Mouse (Mus musculus) CD4-positive, CD25-positive, alpha-beta regulatory T cell, adult 2 months (primary cell): ENCODE data around the gene Tanc1.
A peak's percentile ranks its signal among the peaks of the same experiment; 100 is the strongest.
"Not testable (repeated sequence)": the region's sequence is repeated elsewhere in the genome, so short reads cannot be mapped to it uniquely, and the experiment has no call there.

Experiments used
- DNase-seq: peaks from one replicate; pipeline ENCODE4 v3.0.0-alpha.2; 2012; ENCODE audit warnings: low read depth, low spot score

Gene Tanc1

DNA sequence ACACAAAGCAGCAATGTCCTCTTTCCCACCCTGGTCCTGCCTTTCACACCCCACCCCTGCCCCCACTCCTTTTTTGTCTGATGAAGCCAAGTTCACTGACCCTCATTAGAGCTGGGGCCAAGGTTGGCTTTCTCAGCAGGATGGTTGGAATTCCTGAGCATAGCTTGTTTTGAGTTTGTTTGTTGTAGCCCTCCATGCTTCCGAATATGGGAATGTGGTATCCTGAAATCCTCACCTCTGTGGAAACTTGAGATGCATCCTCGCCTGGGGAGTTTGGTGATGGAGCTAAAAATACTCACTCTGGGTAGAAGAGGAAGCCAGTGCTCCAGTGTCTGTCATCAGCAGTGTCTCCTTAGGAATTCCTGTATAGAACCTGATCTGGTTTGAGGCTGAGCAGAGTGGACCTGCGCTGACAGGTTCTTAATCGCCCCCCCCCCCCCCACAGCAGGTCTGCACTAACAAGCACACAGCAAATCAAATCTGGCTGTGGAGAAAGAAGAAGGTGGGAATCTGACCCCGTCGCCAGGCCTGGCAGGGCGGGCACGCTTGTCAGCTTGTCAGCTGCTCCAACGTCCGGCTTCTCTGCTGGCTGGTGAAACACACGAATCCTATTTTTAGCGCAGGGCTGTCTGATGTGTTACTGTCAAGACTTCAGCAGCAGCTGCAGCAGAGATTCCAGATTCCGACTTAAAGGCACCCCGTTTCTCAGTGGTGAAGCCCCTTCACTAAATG, 217.1 kb downstream of the Tanc1 start:
- DNase-seq = no peak

DNA sequence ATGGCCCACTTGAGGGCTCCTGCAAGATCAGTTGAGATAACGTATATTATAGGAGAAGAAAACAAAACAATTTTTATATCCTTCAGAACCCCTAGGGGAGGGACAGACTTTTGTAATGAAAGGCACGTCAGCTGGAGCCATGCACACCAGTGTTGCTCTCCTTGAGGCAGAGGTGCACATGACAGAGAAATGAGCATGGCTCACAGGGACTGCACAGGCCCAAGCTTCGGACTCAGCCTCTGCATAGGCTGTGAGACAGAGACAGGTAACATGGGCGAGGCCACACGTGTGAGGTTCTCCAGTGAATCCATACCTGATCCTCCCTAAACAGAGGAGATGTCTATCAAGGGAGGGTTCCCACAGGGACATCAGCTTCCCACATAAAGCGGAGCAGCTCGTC, 217.9 kb downstream of the Tanc1 start:
- DNase-seq = no peak

DNA sequence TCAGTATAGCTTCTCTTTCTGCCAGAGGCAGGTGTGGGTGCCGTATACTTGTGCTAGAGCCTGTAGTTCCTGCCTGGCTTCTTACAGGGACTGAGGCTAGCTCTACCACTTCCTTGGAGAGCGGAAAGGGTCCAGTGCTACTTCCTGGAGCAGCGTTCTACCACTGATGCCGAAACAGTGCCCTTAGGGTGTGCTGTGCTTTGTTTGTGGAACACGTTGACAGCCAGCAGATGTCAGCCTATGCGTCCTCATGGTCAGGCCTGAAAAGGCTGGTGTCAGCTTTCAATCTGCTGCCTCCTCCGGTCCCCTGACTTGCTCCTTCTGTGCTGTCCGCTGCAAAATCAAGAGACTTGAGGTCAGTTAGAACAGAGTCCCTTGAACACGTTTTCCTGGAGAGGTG, 218.3 kb downstream of the Tanc1 start:
- DNase-seq = no peak

DNA sequence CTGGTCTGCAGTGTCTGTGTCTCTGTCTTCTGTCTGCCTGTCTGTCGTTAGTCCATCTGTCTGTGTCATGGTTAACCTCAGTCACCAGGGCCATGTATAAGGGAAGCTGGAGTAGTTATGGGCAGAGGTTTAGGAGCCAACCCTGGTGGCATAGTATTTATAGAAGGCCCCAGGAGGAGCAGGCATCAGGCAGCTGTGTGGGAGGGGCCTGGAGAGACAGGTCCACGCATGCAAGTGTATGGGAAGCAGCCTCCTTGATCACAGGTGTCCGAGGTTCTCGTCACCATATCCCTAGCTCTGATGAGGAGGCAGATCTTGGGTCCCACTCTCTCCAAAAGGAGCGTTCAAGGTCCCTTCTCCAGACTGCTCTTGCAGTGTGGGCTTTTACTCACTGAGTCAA, 219.1 kb downstream of the Tanc1 start:
- no peak for DNase-seq

DNA sequence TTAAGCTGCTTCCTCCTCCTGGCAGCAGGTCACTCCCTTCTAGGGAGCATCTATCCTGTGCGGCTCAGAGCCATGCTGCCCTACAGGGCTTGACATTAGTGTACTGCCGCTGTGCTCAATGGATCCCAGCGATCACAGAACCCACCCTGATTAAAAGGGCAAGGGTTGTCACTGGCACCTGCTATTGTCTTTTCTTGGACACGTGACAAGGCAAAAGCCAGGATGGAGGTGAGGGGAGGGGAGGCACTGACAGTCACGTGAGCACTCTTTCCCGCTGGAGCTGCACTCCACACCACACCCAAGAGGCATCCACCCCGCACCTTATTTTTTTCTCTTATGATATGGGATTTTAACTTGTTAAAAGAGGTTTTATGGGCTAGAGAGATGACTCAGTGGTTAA, 220.0 kb downstream of the Tanc1 start:
- no peak for DNase-seq

DNA sequence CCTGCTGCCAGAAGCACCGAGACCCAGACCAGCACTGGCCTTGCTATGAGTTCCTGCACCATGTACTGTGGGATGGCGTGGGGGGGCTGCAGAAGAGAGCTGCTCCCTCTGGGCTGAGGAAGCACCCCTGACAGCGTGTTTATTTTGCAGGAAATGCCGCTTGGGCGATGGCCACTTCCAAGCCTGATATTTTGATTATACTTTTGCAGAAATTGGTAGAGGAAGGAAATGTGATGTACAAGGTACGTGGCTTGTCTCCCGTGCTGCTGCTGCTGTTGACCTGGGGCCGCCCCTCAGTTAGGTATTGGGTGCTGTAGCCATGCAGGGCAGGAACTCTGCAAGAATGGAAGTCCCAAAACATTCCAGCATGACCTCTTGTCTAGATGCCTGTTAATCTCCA, 227.0 kb downstream of the Tanc1 start:
- no peak for DNase-seq

DNA sequence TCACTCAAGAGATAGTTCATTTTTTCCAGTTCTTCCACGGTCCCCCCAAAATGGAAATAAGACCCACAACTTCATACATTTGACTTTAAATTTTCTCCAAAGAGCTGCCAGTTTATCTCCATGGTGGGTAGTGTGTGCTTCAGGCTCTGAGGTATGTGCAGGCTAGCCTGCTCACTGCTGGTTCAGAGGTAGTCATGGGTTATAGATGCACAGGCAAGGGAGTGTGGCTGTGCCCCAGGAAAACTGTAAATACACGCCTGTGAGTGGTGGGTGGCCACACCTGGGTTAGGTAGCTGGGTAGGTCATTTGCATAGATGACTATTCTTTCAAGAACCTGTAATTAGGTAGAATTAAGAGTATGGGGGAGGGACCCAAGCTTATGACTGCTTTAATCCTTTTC, 227.9 kb downstream of the Tanc1 start:
- no peak for DNase-seq

DNA sequence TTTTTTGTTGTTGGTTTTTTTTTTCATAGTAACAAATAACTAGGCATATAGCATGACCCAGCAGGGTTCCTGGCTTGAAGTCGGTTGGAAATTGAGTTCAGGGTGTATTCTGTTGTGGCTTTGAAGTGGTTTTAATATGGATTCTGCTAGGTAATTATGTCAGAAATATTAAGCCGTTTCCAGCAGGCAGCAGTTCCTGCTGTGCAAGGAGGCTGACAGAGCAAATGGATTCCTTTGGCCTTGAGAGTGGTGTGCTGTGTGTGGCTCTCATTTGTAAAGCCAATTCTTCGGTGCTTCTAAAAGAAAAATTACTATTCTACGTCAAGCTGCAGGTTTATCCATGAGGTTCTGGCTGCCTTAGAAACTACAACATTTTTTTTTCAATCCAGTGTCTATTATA, 228.3 kb downstream of the Tanc1 start:
- DNase-seq = no peak

DNA sequence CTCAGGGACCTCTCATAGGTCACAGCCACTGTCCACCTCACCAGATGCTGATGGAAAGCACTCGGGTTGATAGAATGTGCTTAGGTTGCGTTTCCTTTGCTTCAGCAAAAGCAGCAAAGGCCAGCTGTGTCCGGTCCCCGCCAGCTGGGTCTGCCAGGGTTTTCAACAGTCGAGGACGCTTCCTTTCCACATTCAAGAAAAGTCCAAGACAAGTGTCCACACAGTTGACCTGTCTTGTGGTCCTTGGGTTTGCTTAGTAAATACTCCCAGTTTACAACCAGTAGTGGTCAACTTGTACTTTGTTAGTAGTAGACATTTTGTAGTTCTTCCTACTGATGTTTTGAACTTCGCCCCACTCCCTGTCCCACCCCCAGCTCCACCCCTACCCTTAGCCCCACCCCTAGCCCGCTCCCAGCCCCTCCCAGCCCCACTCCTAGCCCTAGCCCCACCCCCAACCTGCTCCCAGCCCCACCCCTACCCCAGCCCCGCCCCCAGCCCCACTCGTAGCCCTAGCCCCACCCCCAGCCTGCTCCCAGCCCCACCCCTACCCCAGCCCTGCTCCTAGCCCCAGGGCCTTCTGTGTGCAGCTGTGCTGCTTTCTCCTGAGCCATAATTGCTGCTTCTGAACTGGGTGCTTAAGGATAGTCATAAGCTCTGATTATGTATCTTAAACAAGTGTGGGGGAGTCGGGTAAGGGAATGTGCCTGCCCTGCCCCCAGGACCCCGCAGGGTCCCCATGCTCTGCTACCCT, 229.5 kb downstream of the Tanc1 start:
- peak; percentile 6 for DNase-seq

DNA sequence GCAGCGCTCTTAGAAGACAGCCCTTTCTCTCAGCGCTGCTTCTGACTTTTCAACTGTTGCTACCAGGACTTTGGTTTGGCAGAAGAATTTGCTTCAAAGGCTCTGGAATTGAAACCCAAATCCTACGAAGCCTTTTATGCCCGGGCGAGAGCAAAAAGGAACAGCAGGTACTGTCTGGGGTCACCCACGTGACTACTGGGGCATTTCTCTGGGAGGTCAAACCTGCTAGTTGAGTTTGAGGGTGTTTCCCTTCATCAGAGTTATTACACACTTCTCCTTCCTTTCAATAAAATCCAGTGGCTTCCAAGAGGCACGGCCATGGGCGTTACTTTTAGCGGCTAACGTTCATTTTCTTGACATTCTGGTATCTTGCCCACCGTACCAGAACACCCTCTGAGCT, 230.1 kb downstream of the Tanc1 start:
- DNase-seq = no peak

DNA sequence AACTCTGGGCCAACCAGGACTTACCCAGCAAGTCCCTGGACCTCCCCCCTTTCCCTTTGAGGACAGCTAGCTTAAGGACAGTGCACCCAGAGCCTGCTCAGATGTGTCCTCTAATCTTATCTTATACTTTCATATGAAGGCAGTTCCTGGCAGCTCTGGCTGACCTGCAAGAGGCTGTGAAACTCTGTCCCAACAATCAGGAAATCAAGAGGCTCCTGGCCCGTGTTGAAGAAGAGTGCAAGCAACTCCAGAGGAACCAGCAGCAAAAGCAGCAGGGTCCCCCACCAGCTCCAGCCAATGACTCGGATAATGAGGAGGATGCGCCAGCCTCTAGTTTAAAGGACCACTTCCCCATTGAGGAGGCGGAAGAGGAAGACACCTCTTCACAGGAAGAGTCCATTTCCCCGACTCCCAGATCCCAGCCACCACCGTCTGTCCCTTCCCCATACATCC, 230.7 kb downstream of the Tanc1 start:
- DNase-seq = no peak

DNA sequence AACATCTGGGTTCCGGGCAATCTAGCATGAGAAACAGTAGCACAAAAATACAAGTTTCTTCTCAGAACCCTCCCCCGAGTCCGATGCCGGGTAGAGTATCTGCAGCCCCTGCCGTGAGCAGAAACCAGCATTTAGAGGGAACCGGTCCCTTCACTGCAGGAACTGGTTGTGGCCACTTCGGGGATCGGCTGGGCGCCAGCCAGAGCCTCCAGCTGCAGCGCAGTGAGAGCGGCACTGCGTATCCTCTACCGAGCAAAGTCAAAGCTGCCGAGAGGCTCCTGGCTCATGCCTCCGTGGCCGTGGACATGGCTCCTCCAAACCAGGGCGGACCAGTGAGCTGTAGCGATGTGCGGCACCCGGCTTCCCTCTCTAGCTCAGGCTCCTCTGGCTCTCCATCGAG, 231.3 kb downstream of the Tanc1 start:
- no peak for DNase-seq

DNA sequence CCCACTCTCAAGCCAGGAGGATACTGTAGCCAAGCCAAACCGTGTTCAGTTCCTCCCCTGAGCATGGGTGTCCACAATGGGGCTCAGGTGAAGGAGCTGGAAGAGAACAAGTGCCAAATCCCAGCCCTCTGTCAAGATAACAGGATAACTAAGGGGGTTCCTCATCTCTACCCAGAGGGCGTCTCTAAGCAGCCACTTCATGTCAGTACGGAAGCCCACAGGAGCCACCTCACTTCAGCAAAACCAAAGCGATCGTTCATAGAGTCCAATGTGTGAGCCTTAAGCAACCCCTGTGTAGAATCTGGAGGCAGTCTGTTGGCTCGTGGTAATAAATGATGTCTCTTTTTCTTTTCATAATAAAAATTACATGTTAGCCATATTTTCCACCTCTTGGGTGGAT, 232.0 kb downstream of the Tanc1 start:
- no peak for DNase-seq

DNA sequence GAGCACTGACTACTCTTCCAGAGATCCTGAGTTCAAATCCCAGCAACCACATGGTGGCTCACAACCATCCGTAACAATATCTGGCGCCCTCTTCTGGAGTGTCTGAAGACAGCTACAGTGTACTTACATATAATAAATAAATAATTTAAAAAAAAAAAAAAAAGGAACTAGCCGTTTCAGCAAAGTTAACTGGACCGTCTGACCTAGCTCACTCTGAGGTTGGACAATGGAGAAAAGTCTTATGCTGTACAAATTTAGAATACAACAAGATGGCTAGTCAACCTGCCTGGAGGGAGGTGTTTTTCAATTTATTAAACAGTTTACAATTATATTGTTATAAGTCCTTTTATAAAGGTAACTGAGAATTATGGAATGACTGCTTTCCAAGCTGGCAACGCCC, 240.0 kb downstream of the Tanc1 start:
- not testable (repeated sequence) for DNase-seq

DNA sequence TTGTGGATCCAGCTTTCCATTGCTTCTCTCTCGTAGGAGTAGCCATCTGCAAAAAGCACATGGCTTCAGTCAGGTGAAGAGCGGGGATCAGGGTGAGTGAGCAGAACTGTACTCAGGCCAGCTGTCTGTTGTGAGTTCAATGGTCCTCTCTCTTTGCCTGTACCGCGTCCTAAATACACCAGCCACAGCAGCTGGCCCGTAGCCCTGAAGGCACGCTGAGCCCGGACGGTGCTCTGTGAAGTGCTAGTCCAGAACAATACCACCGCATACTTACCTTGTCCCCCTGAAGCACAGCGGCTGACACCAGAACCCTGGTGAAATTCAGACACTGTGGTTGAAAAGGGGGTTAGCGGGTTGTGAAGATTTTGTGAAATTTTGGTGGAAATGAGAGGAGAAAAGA, 241.1 kb downstream of the Tanc1 start:
- no peak for DNase-seq

DNA sequence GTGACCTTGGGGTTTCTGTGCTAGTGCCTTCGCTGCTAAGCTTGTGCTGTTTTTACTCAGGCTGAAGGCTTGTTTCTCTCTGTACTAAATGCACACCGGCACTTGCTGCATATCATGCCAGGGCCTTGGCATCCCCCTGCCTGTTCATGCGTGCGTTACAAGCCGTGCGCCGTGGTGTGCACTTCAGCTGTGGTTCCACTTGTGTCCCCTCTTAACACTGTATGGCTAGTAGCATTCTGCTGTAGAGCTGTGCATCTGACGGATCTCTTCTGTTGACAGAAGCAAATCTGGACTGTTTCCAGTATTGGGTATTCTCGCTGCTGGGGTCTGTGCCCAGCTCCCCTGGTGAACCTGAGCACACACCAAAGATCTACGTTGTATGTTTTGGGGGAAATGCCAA, 241.7 kb downstream of the Tanc1 start:
- DNase-seq = no peak

DNA sequence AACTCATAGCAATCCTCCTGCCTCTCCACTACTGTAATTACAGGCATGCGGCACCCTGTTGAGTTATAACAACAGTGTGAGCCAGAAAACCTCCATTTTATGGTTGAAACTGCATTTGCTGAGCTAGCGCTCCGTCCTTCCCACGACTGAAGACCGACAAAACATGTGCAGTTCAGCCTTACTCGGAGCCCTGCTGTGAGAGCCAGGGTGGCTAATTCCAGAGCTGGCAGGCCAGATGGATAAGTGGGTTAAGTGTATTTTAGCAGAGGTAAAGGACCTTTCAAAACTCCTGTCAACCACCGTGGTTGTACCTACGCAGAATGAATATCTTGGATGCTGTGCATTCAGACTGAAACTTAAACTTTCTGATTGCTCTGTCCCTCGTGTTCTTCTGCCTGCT, 242.5 kb downstream of the Tanc1 start:
- DNase-seq = no peak

DNA sequence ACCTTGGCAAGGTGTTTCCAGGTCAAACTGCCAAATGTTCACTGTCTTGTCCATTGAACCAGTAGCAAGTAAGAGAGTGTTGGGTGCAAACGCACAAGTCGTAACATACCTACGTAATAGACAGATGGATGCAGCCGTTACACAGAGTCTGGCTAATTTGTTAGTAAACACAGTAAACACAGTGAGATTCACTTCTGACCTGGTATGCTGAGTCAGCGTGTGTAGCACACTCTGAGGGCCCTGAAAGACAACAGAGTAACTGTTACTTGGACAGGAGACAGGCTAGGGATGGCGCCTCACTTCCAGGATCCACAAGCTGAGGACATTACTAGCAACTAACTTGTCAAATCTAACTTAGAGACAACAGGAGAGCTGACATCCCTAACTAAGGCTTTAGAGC, 250.8 kb downstream of the Tanc1 start:
- no peak for DNase-seq

DNA sequence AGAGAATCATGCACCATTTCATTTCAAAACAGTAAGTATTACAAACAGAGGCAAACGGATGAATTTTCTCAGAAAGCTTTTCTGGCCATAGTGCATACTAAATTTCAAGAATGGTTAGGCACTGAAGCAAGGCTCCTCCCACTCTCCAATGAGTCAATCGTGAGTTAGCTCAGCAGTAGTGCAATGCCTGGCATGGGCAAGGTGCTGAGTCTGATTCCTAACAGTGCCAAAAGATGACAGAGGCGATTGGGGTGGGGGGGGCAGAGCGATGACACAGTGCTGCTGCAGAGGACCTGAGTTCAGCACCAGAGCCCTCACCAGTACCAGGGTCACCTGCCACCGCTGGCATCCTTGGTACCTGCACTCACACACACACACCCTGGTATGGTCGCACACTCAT, 258.7 kb downstream of the Tanc1 start:
- DNase-seq = no peak

DNA sequence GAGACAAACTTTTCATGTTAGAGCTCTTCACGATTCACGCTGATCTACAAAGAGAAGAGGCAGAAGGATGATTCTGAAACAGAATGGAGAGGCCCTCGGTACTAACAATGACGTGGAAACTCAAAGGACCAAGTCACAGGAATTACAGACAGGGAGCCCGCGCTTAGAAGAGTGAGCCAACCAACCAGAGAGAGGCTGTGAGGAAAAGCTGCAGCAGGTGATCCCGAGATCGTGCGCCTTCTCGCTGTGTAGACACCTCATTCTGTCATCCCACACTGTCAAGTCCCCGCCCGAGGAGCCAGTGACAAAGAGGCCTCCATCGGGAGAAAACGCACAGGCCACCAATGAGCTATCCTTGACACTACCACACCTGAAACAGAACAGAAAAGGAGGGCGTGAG, 264.6 kb downstream of the Tanc1 start:
- DNase-seq = no peak

DNA sequence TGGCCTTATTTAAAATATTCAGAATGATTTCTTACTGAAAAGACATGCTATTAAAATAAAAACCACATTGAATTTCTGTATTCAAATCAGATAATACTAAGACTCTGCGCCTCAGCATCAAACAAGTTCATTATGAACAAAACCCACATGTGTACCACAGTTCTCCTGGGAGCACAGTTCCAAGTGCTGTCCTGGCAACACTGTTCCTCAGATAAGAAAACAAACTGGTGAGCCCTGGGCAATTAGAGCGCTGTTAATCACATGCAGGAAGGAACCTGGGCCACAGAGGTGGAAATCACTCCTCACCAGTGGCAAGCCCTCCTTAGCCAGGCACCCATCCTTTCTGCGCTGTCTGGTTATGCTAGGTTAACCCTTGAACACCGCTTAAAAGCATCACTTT, 265.5 kb downstream of the Tanc1 start:
- DNase-seq = no peak

DNA sequence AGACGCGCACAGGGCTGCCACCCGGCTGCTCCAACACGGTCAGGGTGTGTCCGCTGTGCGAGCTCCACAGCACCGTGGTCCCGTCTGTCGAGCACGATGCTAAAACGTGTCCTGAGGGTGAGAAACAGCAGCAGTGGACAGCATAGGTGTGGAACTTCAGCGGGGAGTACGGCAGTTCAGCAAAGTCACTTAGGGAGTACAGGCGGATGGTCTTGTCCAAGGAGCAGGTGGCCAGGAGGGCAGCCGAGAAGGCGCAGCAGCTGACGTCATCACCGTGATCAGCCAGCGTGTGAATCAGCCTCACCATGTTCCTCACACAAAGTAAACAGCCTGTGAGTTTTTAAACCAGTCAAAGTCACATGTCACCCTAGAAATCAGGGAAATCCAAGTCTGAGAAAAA, 266.4 kb downstream of the Tanc1 start:
- DNase-seq = no peak

DNA sequence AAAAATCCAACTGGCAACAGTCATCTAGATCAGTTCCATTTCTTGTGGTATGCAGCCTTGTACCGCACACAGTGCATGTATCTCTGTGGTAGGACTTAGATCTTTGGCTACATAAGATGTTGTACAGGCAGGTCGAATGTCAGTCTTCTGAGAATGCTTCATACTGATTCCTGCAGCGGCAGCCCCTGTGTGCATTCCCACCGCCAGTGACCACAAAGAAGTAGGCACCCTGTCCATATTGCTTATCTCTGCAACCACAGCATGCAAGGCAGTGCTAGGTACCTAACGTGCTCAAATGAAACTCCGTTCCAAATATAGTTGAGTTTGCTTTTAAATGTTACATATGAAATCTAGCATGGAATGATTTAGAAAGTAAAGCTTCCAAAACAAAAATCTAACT, 269.6 kb downstream of the Tanc1 start:
- DNase-seq = peak; percentile 16
